Mouse (Mus musculus) embryonic facial prominence, embryonic 15.5 days (tissue): Measurements from ENCODE around the gene Gm37240. TPM values are rescaled to one million over a fixed set of nuclear protein-coding genes. Genes with fewer than 3 reads are reported as not detected.

Experiments
- ATAC-seq: fragments of 200-750 bp; cut with Nextera tagmentation; 2 replicates; pipeline ENCODE4 v1.8.0; 2017; ENCODE audit warnings: low read depth, moderate TSS enrichment; ENCODE audit not compliant: insufficient number of reproducible peaks, low FRiP score, low TSS enrichment
- H3K27ac ChIP-seq: fragments of 300-500 bp; sonication (generic); replicated peaks from 2 replicates; pipeline ENCODE4 v1.5.1; 2015; ENCODE audit warnings: mild to moderate bottlenecking, inconsistent platforms
- H3K27me3 ChIP-seq: fragments of 300-500 bp; sonication (generic); 2 replicates; pipeline ENCODE4 v1.6.1; 2015; ENCODE audit warnings: inconsistent platforms
- H3K36me3 ChIP-seq: fragments of 300-500 bp; sonication (generic); 2 replicates; pipeline ENCODE4 v1.6.1; 2015; ENCODE audit warnings: mild to moderate bottlenecking, inconsistent platforms
- H3K4me1 ChIP-seq: fragments of 300-500 bp; sonication (generic); 2 replicates; pipeline ENCODE4 v1.6.1; 2015; ENCODE audit warnings: inconsistent platforms
- H3K4me2 ChIP-seq: fragments of 300-500 bp; sonication (generic); replicated peaks from 2 replicates; pipeline ENCODE4 v1.6.1; 2015; ENCODE audit warnings: mild to moderate bottlenecking, inconsistent platforms
- H3K4me3 ChIP-seq: fragments of 300-500 bp; sonication (generic); replicated peaks from 2 replicates; pipeline ENCODE4 v1.5.1; 2015; ENCODE audit warnings: mild to moderate bottlenecking, inconsistent platforms
- H3K9ac ChIP-seq: fragments of 300-500 bp; sonication (generic); 2 replicates; pipeline ENCODE4 v1.6.1; 2015; ENCODE audit warnings: inconsistent platforms
- H3K9me3 ChIP-seq: fragments of 300-500 bp; sonication (generic); replicated peaks from 2 replicates; pipeline ENCODE4 v1.6.1; 2016; ENCODE audit warnings: inconsistent platforms
- WGBS: fragments of 180-500 bp; shearing (Covaris S2); methylation state at CpG from one replicate; pipeline ENCODE4 v1.1.7; 2015; 5-methylcytosine and 5-hydroxymethylcytosine counted together
- polyA plus RNA-seq: library from polyadenylated mRNA; unstranded; fragments of >200 nt; fragmentation: Nextera tagmentation; extraction: Ambion mirVana; gene quantifications from 2 replicates; pipeline ENCODE4 v1.2.1, GENCODE M21; 2015

The Gm37240 gene
- polyA plus RNA-seq, 1 experiment from 2014 or later: 12.8 TPM

DNA sequence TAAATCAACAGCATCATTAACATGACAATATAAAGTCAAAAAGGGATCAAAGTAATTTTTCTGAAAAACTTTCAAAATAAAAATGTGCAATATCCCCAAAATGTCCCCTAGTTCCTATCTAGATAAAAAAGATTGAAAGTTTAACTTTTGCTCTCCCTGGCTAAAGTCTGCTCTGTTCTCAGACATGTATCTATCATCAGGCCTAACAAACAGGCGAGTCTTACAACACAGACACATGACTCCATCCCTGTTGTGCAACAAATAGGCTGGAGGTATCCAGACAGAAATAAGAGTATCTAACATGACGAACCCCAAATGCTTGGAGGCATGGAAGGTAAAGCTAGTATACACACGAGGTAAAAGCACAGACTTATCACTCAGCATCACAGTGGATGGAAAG is 68.0 kb downstream of the Gm37240 start:
- no peak overlapping the region for H3K4me3 ChIP-seq
- H3K9ac ChIP-seq: no peak overlapping the region
- H3K27ac ChIP-seq: no peak overlapping the region
- ATAC-seq: no peak
- H3K4me1 ChIP-seq: no peaks in the 10 kb centered on the region
- WGBS: 53% methylated on average over 3 of the region's 3 CpGs
- no peaks in the 10 kb centered on the region for H3K27me3 ChIP-seq
- H3K36me3 ChIP-seq: no peaks in the 10 kb centered on the region
- H3K9me3 ChIP-seq: no peaks in the 10 kb centered on the region
- no peak overlapping the region for H3K4me2 ChIP-seq

DNA sequence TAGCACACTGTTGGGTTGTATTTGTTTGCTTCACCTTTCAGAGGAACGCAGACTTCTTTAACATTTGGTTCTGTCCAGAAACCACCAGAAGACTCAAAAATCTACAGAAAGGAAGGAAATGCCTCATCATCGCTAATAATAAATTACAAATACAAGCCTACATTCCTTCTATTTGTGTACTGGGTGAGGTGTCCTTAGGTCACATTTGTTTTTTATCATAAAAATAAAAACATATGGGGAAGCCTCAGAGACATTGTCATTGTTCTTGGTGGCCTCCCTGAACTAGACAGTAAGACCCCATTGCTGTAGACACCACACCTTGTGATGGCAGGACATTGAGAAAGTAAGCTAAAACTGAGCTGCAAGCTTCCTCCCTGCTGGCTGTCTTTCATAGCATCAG is 70.1 kb downstream of the Gm37240 start, which contains the start of gene Fam160a1:
Gene Fam160a1, minus strand, starts transcription at position 101 of the 400 bp plus-strand sequence.
- Histone ChIP-seq H3K36me3 (no peaks in the 10 kb centered on the region), H3K27me3 (no peaks in the 10 kb centered on the region), H3K4me3 (no peak within 1 kb of the TSS), H3K4me2 (no peak within 1 kb of the TSS), H3K4me1 (no peaks in the 10 kb centered on the region), H3K9me3 (no peaks in the 10 kb centered on the region), H3K9ac (no peak within 1 kb of the TSS), H3K27ac (no peak within 1 kb of the TSS)
- 75% methylated on average over 2 of the region's 2 CpGs for WGBS
- no peak for ATAC-seq

DNA sequence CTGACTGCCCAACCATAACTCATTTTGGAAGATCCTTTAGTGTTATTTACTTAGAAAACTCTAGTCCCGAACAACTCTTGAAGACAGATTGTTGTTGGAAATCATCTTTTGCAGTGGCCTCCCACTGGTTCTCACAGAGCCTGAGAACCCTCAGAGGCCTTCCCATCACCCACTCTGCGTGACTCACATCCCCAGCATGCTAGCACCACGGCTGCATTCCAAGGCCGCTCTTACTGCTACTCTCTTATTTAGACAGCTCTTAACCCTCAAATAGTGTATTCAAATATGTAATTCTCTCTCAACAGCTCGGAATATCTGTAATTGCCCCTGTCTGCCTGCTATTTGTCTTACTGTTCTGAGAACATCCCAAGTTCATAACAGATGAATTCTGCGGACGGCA is 73.1 kb downstream of the Gm37240 start:
- ATAC-seq: no peak
- no peaks in the 10 kb centered on the region for H3K27me3 ChIP-seq
- H3K9me3 ChIP-seq: no peaks in the 10 kb centered on the region
- no peaks in the 10 kb centered on the region for H3K4me1 ChIP-seq
- 53% methylated on average over 7 of the region's 7 CpGs for WGBS
- H3K36me3 ChIP-seq: no peaks in the 10 kb centered on the region
- no peak overlapping the region for H3K4me2 ChIP-seq
- no peak overlapping the region for H3K9ac ChIP-seq
- H3K4me3 ChIP-seq: no peak overlapping the region
- H3K27ac ChIP-seq: no peak overlapping the region

DNA sequence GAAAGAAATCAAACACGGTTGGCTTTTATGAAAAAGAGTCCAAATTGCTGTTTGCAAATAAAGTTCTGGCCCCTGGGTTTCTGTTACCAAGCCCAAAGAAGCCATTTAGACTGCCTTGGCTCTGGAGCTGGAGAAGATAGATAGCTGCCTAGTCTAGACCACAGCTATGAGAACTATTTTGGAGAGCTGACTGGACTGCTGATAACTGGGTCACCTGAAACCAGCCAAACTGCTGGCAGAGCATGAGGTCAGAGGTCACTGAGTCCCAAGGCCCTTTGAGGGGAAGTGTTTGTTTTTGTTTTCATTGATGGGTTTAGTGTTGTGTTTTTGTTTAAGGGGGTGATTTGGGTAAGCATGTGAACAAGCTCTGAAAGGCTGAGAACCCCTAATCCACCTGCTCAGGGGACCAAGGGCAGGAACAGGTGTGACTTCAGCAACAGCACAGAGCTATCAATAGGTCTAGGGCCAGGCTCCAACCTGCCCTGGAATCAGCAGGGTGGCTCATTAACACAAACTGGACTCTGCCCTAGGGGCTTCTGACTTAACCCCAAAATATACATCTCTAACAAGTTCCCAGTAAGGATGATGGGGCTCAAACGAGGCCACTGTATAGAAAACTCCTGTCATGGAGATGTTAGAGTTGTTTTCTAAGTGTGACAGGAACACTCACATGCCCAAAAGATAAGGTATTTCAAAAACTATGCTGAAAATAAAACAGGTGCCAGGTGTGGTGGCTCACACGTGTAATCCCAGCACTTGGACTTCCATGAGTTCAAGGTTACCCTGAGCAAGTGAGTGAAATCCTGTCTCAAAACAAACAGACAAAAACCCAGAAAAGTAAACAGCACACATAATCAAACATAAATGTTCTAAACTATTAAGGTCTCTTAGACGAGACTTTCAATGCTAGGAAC is 74.0 kb downstream of the Gm37240 start:
- Histone ChIP-seq H3K4me3 (no peak overlapping the region), H3K9me3 (no peaks in the 10 kb centered on the region), H3K4me1 (no peaks in the 10 kb centered on the region), H3K9ac (no peak overlapping the region), H3K36me3 (no peaks in the 10 kb centered on the region), H3K27ac (no peak overlapping the region), H3K27me3 (no peaks in the 10 kb centered on the region), H3K4me2 (no peak overlapping the region)
- 38% methylated on average over 4 of the region's 4 CpGs for WGBS
- no peak for ATAC-seq

DNA sequence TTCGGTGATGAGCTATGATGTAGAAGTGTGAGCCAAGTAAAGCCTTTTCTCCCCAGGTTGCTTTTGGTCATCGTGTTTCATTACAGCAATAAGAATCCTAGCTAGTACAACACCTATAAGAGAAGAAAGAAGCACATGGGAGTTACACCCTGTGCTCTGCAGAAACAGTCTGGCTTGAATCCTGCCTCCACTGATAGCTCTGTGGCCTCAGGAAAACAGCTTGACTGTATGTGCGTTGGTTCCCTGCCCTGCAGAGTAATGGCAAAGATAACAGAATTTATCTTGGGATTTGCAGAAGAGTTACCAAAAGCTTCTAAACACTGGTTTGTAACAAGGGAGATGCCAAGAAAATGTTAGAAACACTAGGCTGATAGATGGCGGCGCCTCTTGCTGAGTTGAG is 75.3 kb downstream of the Gm37240 start:
- H3K4me3 ChIP-seq: no peak overlapping the region
- WGBS: 91% methylated on average over 5 of the region's 5 CpGs
- ATAC-seq: no peak

DNA sequence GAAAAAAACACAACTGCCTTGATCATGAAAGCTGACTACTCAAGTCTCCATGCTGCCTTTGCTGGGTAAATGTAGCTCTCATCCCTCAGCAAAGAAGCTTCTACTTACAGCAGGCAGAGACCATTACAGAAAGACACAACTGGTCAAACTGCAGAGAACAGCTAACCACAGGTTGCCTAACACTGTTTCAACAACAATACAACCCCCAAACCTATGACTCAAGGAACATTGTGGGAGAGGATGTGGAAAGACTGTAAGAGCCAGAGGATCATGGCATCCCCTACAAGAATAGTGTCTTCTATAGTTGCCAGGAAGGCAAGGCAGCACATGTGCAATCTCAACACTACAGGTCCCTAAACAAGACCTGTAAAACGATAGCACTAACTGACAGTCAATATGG is 94.2 kb downstream of the Gm37240 start:
- no peaks in the 10 kb centered on the region for H3K36me3 ChIP-seq
- no peaks in the 10 kb centered on the region for H3K9me3 ChIP-seq
- H3K4me2 ChIP-seq: no peak overlapping the region
- H3K9ac ChIP-seq: no peak overlapping the region
- H3K27me3 ChIP-seq: no peaks in the 10 kb centered on the region
- ATAC-seq: no peak
- no peaks in the 10 kb centered on the region for H3K4me1 ChIP-seq
- 60% methylated on average over 1 of the region's 1 CpGs for WGBS
- no peak overlapping the region for H3K4me3 ChIP-seq
- H3K27ac ChIP-seq: no peak overlapping the region

More for the DNA sequence above, 75.3 kb downstream of the Gm37240 start:
- Histone ChIP-seq H3K9ac (no peak overlapping the region), H3K27me3 (no peaks in the 10 kb centered on the region), H3K36me3 (no peaks in the 10 kb centered on the region), H3K4me1 (no peaks in the 10 kb centered on the region), H3K27ac (no peak overlapping the region), H3K4me2 (no peak overlapping the region), H3K9me3 (no peaks in the 10 kb centered on the region)

DNA sequence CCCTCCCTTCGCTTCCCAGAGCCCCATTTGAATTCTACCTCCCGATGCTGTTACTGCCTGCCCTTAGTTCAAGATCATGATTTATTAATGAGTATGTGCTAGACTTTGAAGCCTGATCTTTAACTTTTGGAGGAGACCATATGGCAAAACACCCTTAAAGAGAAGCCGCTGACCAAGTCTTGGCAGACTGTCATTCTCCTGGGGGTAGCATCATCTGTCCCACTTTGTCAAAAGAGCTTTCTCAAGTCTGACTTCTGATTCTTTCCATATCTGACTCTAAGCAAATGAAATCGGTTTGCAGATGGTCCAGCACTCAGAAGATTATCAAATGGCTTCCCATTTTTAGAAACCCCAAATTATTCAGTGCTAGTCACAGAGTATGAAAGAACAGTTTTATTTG is 97.6 kb downstream of the Gm37240 start:
- Histone ChIP-seq H3K27me3 (no peaks in the 10 kb centered on the region), H3K36me3 (no peaks in the 10 kb centered on the region), H3K4me2 (no peak overlapping the region), H3K4me1 (no peaks in the 10 kb centered on the region), H3K9ac (no peak overlapping the region), H3K9me3 (no peaks in the 10 kb centered on the region), H3K4me3 (no peak overlapping the region), H3K27ac (no peak overlapping the region)
- WGBS: 80% methylated on average over 4 of the region's 4 CpGs
- ATAC-seq: no peak

DNA sequence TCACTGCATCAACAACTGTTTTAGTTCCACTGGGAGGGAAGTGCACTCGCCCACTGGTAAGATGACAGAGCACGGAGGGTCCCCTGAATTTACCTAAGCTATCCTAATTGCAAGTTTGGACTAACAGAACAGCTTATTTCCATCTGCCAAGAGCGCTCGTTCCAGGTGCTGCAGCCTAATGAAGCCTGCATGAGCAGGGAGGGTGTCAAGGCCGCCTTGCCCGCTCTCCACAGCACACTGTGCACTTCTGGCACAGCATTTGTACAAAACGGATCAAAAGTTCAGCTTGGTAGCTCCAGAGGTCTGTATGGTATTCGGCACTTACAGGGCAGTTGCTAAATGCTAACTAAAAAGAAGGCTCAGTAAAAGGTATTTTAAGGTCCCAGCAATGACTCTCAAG is 100.8 kb downstream of the Gm37240 start:
- Histone ChIP-seq H3K27me3 (no peaks in the 10 kb centered on the region), H3K27ac (no peak overlapping the region), H3K4me1 (no peaks in the 10 kb centered on the region), H3K4me3 (no peak overlapping the region), H3K9ac (no peak overlapping the region), H3K36me3 (no peaks in the 10 kb centered on the region), H3K9me3 (no peaks in the 10 kb centered on the region), H3K4me2 (no peak overlapping the region)
- 65% methylated on average over 8 of the region's 8 CpGs for WGBS
- no peak for ATAC-seq

DNA sequence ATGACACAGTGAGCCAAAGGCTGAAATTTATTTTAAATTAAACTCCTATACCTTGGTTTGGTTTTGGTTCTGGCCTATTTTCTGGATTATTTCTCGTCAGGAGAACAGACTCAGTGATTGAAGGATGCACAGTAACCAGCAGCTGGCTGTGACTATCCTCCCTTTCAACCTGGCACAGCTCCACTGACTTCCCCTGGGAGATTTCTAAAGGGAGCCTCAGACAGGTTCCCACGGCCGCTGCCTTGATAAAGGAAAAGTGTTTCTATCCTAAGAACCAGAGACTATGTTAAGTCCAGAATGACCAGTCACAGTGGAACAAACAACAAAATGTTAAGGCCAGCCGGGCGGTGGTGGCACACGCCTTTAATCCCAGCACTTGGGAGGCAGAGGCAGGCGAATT is 106.4 kb downstream of the Gm37240 start:
- H3K27ac ChIP-seq: no peak overlapping the region
- H3K4me3 ChIP-seq: no peak overlapping the region
- H3K27me3 ChIP-seq: no peaks in the 10 kb centered on the region
- H3K36me3 ChIP-seq: no peaks in the 10 kb centered on the region
- 73% methylated on average over 7 of the region's 7 CpGs for WGBS
- no peaks in the 10 kb centered on the region for H3K9me3 ChIP-seq
- no peaks in the 10 kb centered on the region for H3K4me1 ChIP-seq
- H3K4me2 ChIP-seq: no peak overlapping the region
- ATAC-seq: no peak
- H3K9ac ChIP-seq: no peak overlapping the region

DNA sequence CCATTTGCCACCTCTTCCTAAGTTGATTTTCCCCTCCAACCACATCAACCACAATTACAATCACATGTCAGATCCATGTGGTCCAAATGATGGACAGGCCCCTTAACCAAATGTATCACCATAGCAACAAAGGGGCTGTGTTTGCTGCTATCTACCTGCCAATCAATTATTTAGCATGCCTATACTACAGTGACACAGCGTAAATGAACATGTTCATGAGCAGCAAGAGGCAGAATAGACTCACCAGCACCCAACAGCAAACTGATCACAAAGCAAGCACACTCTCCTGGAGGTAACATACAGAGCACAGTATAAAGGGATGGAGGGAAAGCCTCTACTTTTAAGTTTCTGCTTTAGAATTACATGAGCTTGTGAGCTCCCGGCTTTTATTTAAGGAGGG is 107.0 kb downstream of the Gm37240 start:
- H3K9ac ChIP-seq: no peak overlapping the region
- H3K27me3 ChIP-seq: no peaks in the 10 kb centered on the region
- no peak for ATAC-seq
- H3K4me3 ChIP-seq: no peak overlapping the region
- no peaks in the 10 kb centered on the region for H3K4me1 ChIP-seq
- 63% methylated on average over 2 of the region's 2 CpGs for WGBS
- no peak overlapping the region for H3K4me2 ChIP-seq
- H3K36me3 ChIP-seq: no peaks in the 10 kb centered on the region
- no peaks in the 10 kb centered on the region for H3K9me3 ChIP-seq
- no peak overlapping the region for H3K27ac ChIP-seq

DNA sequence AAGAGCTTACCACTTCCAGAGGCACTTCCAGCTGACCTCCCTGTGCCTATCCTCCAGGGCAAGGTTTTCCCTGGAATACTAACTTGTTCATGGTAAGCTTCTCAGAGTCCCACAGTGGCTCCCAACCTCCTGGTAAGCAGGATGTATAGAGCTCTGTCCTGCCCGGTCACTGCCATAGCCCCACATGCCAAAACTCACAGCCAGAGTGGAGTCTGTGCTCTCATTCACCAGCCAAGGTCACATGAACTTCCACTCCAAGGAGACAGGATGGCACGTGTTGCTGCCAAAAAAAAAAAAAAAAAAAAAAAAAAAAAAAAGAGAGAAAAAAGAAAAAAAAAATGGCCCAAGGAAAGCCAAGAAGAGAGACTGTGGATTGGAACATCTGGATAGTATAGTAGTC is 109.5 kb downstream of the Gm37240 start:
- Histone ChIP-seq H3K27ac (no peak overlapping the region), H3K4me1 (no peaks in the 10 kb centered on the region), H3K9me3 (no peaks in the 10 kb centered on the region), H3K9ac (no peak overlapping the region), H3K4me3 (no peak overlapping the region), H3K36me3 (no peaks in the 10 kb centered on the region), H3K27me3 (no peaks in the 10 kb centered on the region), H3K4me2 (no peak overlapping the region)
- WGBS: 79% methylated on average over 2 of the region's 2 CpGs
- ATAC-seq: no peak

DNA sequence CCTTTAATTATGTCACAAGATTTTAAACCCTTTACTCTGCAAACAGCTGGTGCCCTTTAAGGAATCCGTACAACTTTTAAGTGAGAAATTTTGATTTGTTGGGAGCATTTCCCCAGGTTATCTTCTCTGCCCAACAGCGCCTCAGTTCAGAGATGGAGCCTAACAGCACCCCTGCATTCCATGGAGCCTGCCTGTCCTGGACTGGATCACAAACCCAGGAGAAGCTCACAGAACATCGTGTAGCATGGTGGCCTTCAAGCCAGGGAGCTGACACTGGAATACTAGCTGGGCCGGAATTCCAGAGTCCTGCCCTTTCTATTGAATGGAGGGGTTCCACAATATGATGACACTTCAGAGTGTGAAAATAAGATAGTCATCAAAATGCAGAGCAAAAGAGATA is 110.0 kb downstream of the Gm37240 start:
- no peak overlapping the region for H3K9ac ChIP-seq
- H3K4me1 ChIP-seq: no peaks in the 10 kb centered on the region
- 66% methylated on average over 4 of the region's 4 CpGs for WGBS
- no peaks in the 10 kb centered on the region for H3K36me3 ChIP-seq
- ATAC-seq: no peak
- no peaks in the 10 kb centered on the region for H3K9me3 ChIP-seq
- H3K27ac ChIP-seq: no peak overlapping the region
- no peak overlapping the region for H3K4me3 ChIP-seq
- no peak overlapping the region for H3K4me2 ChIP-seq
- H3K27me3 ChIP-seq: no peaks in the 10 kb centered on the region
